Mouse (Mus musculus) adrenal gland, postnatal 0 days (tissue): ENCODE measurements around the gene Was. TPM values are rescaled to one million over a fixed set of nuclear protein-coding genes. Genes with fewer than 3 reads are reported as not detected.

Source experiments
- polyA plus RNA-seq: library from polyadenylated mRNA; unstranded; fragments of >200 nt; fragmentation: Nextera tagmentation; extraction: Ambion mirVana; gene quantifications from 2 replicates; pipeline ENCODE4 v1.2.1, GENCODE M21; 2015

Was gene
- polyA plus RNA-seq, result 0.55 and 0.75 TPM in 2 replicates

GRCm38 (mm10) chrX:8090346-8090953, at the start of gene Was:
TSS of gene Was (minus strand) at chrX:8090498.

GRCm38 (mm10) chrX:8132017-8132976, 42.0 kb upstream of the Was start, which contains the start of gene Wdr13:
TSS of gene Wdr13 (minus strand) at chrX:8132892.

GRCm38 (mm10) chrX:8074430-8075014, 15.8 kb downstream of the Was start, which contains the start of gene Suv39h1:
TSS of gene Suv39h1 (minus strand) at chrX:8074760.

Other genes with a start within 250 kb of the Was start
- 37.5 and 39.6 TPM in 2 replicates for gene Otud5, start 249.1 kb downstream of the Was start, polyA plus RNA-seq
- 5.9 and 7.2 TPM in 2 replicates for gene Pim2, start 212.2 kb downstream of the Was start, polyA plus RNA-seq
- gene Slc35a2, start 206.5 kb downstream of the Was start, polyA plus RNA-seq, result 20.8 and 30.2 TPM in 2 replicates
- 117 and 159 TPM in 2 replicates for gene Pqbp1, start 191.2 kb downstream of the Was start, polyA plus RNA-seq
- gene Timm17b, start 191.1 kb downstream of the Was start, polyA plus RNA-seq, result 156 and 183 TPM in 2 replicates
- gene Gm10491, start 182.7 kb downstream of the Was start, polyA plus RNA-seq, result not detected in 2 replicates
- not detected in 2 replicates for gene Gm10490, start 181.0 kb downstream of the Was start, polyA plus RNA-seq
- 100 and 170 TPM in 2 replicates for gene Pcsk1n, start 170.7 kb downstream of the Was start, polyA plus RNA-seq
- not detected in 2 replicates for gene Eras, start 161.9 kb downstream of the Was start, polyA plus RNA-seq
- gene Hdac6, start 142.6 kb downstream of the Was start, polyA plus RNA-seq, result 10.8 and 15.4 TPM in 2 replicates
- gene Gata1, start 112.4 kb downstream of the Was start, polyA plus RNA-seq, result 2.4 and 5.5 TPM in 2 replicates
- 0.21 TPM in 1 of 2 replicates, not detected in the other for gene Glod5, start 72.0 kb downstream of the Was start, polyA plus RNA-seq
- gene Suv39h1, start 15.7 kb downstream of the Was start, polyA plus RNA-seq, result 14.9 and 17.8 TPM in 2 replicates
- 16.7 and 20.3 TPM in 2 replicates for gene Wdr13, start 42.4 kb upstream of the Was start, polyA plus RNA-seq
- gene Rbm3, start 55.4 kb upstream of the Was start, polyA plus RNA-seq, result 544 and 678 TPM in 2 replicates
- 6.7 and 6.8 TPM in 2 replicates for gene Tbc1d25, start 85.7 kb upstream of the Was start, polyA plus RNA-seq
- 34.7 and 50.8 TPM in 2 replicates for gene Ebp, start 103.0 kb upstream of the Was start, polyA plus RNA-seq
- 6.6 and 7.5 TPM in 2 replicates for gene Porcn, start 116.0 kb upstream of the Was start, polyA plus RNA-seq
- 22.2 and 27.2 TPM in 2 replicates for gene Ftsj1, start 161.9 kb upstream of the Was start, polyA plus RNA-seq
- 1.3 and 3.9 TPM in 2 replicates for gene Slc38a5, start 180.6 kb upstream of the Was start, polyA plus RNA-seq
- not detected in 2 replicates for gene Ssxb10, start 236.9 kb upstream of the Was start, polyA plus RNA-seq